Mouse (Mus musculus): Measurements from ENCODE around the gene B230118H07Rik. TPM values are rescaled to one million over a fixed set of nuclear protein-coding genes. Genes with fewer than 3 reads are reported as not detected.

Gene B230118H07Rik
- polyA plus RNA-seq, 1 experiment from 2014 or later, result 46.4 TPM

GRCm38 (mm10) chr2:101520503-101520902 lies 128.8 kb downstream of the B230118H07Rik start:
- Histone ChIP-seq H3K27ac (ENCODE audit: low read length) (no peak overlapping the region), H3K4me2 (ENCODE audit: low read depth, low read length) (no peak overlapping the region), H3K9ac (ENCODE audit: low read depth, low read length) (no peak overlapping the region), H3K4me1 (ENCODE audit: control insufficient read depth, insufficient read depth, low read length) (no peaks in the 10 kb centered on the region), H3K9me3 (ENCODE audit: control insufficient read depth, low read length) (no peaks in the 10 kb centered on the region), H3K27me3 (replicated peaks; ENCODE audit: control insufficient read depth, insufficient read depth, low read length) (no peaks in the 10 kb centered on the region), H3K4me3 (ENCODE audit: low read length) (no peak overlapping the region), H3K36me3 (ENCODE audit: control insufficient read depth, insufficient read depth, low read length) (no peaks in the 10 kb centered on the region)
- no peak for ATAC-seq
- 82% methylated on average over 1 of the region's 1 CpGs for WGBS

GRCm38 (mm10) chr2:101519928-101520327 lies 129.4 kb downstream of the B230118H07Rik start:
- no peaks in the 10 kb centered on the region for H3K4me1 ChIP-seq (ENCODE audit: control insufficient read depth, insufficient read depth, low read length)
- 92% methylated on average over 1 of the region's 1 CpGs for WGBS
- H3K36me3 ChIP-seq (ENCODE audit: control insufficient read depth, insufficient read depth, low read length), result no peaks in the 10 kb centered on the region
- H3K4me2 ChIP-seq (ENCODE audit: low read depth, low read length), result no peak overlapping the region
- no peaks in the 10 kb centered on the region for H3K27me3 ChIP-seq (replicated peaks; ENCODE audit: control insufficient read depth, insufficient read depth, low read length)
- no peak overlapping the region for H3K27ac ChIP-seq (ENCODE audit: low read length)
- no peaks in the 10 kb centered on the region for H3K9me3 ChIP-seq (ENCODE audit: control insufficient read depth, low read length)
- H3K4me3 ChIP-seq (ENCODE audit: low read length), result no peak overlapping the region
- no peak overlapping the region for H3K9ac ChIP-seq (ENCODE audit: low read depth, low read length)
- ATAC-seq, result no peak

Other genes starting within 250 kb of the B230118H07Rik start
- 0.04 and 0.06 TPM in 2 replicates for gene Rag2, start 24.8 kb downstream of the B230118H07Rik start, polyA plus RNA-seq (2015; fragmentation: Nextera tagmentation; extraction: Ambion mirVana)
- gene Rag1, start within 50 bp of the B230118H07Rik start, polyA plus RNA-seq (2015; fragmentation: Nextera tagmentation; extraction: Ambion mirVana), result 0.01 and 0.04 TPM in 2 replicates
- 7.1 and 7.3 TPM in 2 replicates for gene Traf6, start 28.9 kb upstream of the B230118H07Rik start, polyA plus RNA-seq (2015; fragmentation: Nextera tagmentation; extraction: Ambion mirVana)
- 23.9 and 31.0 TPM in 2 replicates for gene Prr5l, start 233.5 kb upstream of the B230118H07Rik start, polyA plus RNA-seq (2015; fragmentation: Nextera tagmentation; extraction: Ambion mirVana)
- 79.1 and 82.8 TPM in 2 replicates for gene Commd9, start 236.7 kb upstream of the B230118H07Rik start, polyA plus RNA-seq (2015; fragmentation: Nextera tagmentation; extraction: Ambion mirVana)

Measured in intestine, embryonic 16.5 days (tissue).